Mouse (Mus musculus): ENCODE data around the gene Ppip5k2.

The Ppip5k2 gene

DNA sequence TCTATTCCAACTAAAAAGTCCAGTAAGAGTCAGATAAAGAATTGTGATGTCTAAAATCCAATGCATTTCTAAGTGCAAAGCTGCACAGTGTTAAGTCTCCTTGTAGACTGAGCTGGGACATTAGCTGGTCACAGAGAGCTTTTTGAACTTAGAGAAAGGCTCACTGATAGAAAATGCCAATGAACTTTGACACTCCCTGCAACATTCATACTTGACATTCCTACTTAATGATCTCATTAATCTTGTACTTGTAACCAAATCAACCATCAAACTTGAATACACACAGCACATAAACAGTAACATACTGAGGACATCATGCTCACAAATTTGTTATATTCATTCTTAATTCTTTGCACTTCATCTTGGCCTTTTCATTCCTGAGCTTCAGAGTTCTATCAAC lies 10.4 kb downstream of the Ppip5k2 start:
- no peak for DNase-seq (ENCODE audit: low spot score in 2 of 2)

- DNase-seq (ENCODE audit: low spot score in 2 of 2), result no peak
These were observed 15.8 kb downstream of the Ppip5k2 start for GRCm38 (mm10) chr1:97754392-97754791.

- no peak for DNase-seq (ENCODE audit: low spot score in 2 of 2)
These were observed 17.0 kb downstream of the Ppip5k2 start for GRCm38 (mm10) chr1:97753216-97753615.

GRCm38 (mm10) chr1:97748163-97748562 lies 22.0 kb downstream of the Ppip5k2 start:
- DNase-seq (ENCODE audit: low spot score in 2 of 2), result no peak

- no peak for DNase-seq (ENCODE audit: low spot score in 2 of 2)
These were observed 23.9 kb downstream of the Ppip5k2 start for GRCm38 (mm10) chr1:97746261-97746660.

GRCm38 (mm10) chr1:97745712-97746111 lies 24.5 kb downstream of the Ppip5k2 start:
- no peak for DNase-seq (ENCODE audit: low spot score in 2 of 2)

- DNase-seq (ENCODE audit: low spot score in 2 of 2), result no peak
These were observed 27.1 kb downstream of the Ppip5k2 start for GRCm38 (mm10) chr1:97743063-97743462.

DNA sequence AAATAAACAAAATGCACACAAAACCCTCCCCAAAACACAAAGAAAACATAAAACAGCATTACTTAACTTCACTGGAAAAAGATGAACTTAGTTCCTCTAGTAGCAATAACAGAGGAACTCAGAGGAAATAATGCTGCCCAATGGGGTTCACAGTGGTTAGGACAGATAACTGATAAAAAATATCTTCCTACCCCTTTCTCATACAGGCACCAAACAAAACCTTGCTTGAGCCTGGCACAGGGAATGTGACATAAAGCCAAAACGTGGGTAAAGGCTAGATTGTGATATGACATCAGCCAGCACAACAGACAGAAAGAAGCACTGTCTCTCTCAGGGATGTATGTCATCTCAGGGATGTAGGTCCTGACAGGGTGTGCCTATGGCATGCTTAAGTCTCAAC lies 40.9 kb downstream of the Ppip5k2 start:
- no peak for DNase-seq (ENCODE audit: low spot score in 2 of 2)

DNA sequence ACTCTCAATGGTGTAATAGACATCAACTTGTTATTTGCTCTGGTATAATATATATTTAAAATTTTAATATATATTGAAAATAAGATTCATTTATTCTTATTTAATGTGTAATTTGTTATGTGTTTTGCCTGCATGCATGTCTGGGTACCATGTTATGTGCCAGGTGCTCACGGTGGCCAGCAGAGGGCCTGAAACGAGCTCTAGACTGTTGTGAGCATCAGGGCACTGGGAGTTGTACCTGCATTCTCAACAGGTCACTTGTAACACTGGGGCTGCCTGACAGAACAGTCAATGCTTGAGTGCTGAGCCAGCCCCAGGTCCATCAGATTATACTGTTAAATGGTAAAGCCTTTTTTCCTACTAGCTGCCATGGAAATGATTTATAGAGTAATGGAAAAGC lies 43.5 kb downstream of the Ppip5k2 start:
- peak in 1 of 2 experiments; percentile 4 for DNase-seq (ENCODE audit: low spot score in 2 of 2)

- DNase-seq (ENCODE audit: low spot score in 2 of 2), result no peak
These were observed 51.8 kb downstream of the Ppip5k2 start for GRCm38 (mm10) chr1:97718440-97718839.

DNA sequence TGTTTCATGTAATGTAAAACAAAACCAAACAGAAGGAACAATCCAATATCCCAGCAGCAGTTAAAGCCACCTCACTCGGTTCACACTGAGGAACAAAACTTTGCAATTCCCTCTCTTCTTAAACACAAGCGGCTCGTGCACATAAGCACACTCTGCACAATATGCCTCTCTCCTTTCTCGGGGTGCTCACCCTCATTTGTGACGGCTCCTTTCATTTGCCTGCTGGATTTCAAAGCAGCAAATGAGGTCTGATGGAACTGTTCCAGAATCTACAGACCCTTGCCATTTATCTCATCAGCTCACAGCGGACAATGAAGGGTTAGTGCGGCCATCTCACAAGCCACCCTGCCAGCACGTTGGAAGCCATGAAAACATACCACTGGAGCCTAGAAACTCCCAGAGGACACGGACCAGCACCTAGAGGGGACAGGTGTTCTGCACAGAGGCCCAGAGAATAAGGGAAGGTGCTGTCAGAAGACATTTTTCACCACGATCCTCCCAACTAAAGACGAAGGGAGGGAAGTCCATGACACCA lies 55.8 kb downstream of the Ppip5k2 start:
- no peak for DNase-seq (ENCODE audit: low spot score in 2 of 2)

GRCm38 (mm10) chr1:97710520-97710919 lies 59.7 kb downstream of the Ppip5k2 start:
- no peak for DNase-seq (ENCODE audit: low spot score in 2 of 2)

DNA sequence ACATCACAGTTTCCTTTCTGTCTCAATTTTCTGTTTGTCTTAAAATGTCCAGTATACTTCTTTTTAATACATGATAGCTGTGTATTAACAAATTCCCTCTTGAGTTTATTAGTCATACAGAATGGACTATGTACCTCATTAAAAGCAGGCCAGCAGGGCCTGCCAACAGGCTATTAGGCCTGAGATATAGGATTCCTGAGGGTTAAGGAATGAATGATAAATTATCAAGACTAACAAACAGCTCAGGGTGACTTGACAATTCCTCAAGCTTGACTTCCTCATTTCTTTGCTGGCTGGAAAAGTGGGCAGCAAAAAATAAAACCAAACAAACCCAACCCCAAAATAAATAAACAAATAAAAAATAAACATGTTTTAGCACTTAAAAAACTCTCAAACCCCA lies 64.8 kb downstream of the Ppip5k2 start:
- DNase-seq (ENCODE audit: low spot score in 2 of 2), result no peak

GRCm38 (mm10) chr1:97704646-97705045 lies 65.6 kb downstream of the Ppip5k2 start:
- no peak for DNase-seq (ENCODE audit: low spot score in 2 of 2)

- no peak for DNase-seq (ENCODE audit: low spot score in 2 of 2)
These were observed 71.1 kb downstream of the Ppip5k2 start for GRCm38 (mm10) chr1:97698956-97699570.

GRCm38 (mm10) chr1:97697273-97697672 lies 72.9 kb downstream of the Ppip5k2 start:
- no peak for DNase-seq (ENCODE audit: low spot score in 2 of 2)

DNA sequence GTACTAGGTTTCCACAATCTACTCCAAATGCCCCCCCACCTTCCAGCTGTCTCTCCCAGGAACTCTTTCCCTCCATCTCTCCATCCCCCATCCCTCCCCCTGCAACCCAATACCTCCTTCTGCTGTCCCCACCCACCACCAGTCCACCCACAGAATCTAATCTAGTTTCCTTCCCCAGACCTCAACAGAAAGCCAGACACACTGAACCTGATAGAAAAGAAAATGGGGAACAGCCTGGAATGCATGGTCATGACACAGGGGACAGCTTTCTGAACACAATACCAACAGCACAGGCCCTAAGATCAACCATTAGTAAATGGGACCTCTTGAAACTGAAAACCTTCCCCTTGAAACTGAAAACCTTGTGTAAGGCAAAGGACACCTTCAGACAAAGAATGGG lies 76.4 kb downstream of the Ppip5k2 start:
- DNase-seq (ENCODE audit: low spot score in 2 of 2), result no peak

DNA sequence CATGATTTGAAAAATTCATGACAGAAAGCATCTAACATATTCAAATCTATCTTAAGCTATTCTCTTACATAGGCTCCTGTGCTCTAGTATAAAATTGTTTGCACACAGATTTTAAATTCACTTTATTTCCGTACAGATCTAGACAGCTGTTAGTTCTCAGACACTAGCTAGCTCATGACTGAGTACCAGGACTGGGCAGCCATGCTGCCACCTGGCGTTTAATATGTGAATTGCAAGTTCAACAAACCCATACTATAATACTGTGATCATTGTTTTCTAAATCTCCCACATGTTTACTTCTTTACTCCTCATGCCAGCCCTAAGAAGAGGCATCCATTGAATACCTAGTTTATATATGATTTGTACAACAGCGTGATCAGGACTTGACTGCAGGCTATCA lies 81.5 kb downstream of the Ppip5k2 start:
- DNase-seq (ENCODE audit: low spot score in 2 of 2), result peak in 1 of 2 experiments; percentile 26

GRCm38 (mm10) chr1:97676526-97677177 lies 93.6 kb downstream of the Ppip5k2 start:
- no peak for DNase-seq (ENCODE audit: low spot score in 2 of 2)

DNA sequence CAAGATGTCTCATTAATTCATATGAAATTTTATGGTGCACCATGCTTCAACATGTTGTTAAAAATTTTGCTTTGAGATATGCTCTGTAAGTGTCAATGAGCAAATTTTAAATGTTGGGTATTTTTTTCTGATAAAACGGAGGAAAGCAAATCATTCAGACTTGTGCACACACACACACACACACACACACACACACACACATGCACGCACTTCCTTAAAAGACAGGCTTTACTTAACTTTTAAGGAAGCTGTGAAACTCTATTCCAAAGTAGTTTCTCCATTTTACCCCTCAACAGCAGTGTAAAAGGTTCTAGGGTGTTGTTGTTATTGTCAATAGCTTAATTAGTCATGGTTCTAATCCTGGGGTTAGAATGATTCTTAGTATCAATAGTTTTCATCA lies 94.1 kb downstream of the Ppip5k2 start:
- no peak for DNase-seq (ENCODE audit: low spot score in 2 of 2)

GRCm38 (mm10) chr1:97672849-97673248 lies 97.4 kb downstream of the Ppip5k2 start:
- no peak for DNase-seq (ENCODE audit: low spot score in 2 of 2)

DNA sequence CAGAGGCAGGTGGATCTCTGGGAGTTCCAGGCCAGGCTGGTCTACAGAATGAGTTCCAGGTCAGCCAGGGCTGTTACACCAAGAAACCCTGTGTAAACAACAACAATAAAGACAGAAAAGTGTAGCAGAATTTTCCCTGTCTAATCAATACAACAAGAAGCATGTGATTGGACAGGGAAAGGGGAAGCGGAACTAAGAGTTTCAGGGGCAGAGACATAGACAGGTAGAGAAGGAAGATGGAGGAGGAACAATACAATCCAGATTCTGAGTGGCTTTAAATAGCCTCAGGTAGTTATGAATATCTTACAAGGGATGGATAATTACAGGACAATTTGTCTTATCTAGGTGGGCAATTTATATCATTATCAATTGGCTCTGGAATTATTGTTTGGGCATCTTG lies 102.9 kb downstream of the Ppip5k2 start:
- no peak for DNase-seq (ENCODE audit: low spot score in 2 of 2)

GRCm38 (mm10) chr1:97662324-97662723 lies 107.9 kb downstream of the Ppip5k2 start:
- DNase-seq (ENCODE audit: low spot score in 2 of 2), result no peak
